Mouse (Mus musculus) olfactory bulb, adult 2 months (tissue): ENCODE results near the gene Acsl6. TPM values are rescaled to one million over a fixed set of nuclear protein-coding genes. Genes with fewer than 3 reads are reported as not detected.
A peak's percentile ranks its signal among the peaks of the same experiment; 100 is the strongest.

Source experiments
- H3K27ac ChIP-seq: fragments of 200-500 bp; 2 replicates; pipeline ENCODE4 v1.5.1; 2012; ENCODE audit warnings: low read depth, low read length; ENCODE audit not compliant: insufficient read depth
- H3K4me1 ChIP-seq: fragments of 200-500 bp; 2 replicates; pipeline ENCODE4 v1.6.1; 2012; ENCODE audit warnings: low read length; ENCODE audit not compliant: control insufficient read depth, insufficient read depth
- H3K4me3 ChIP-seq: fragments of 200-500 bp; 2 replicates; pipeline ENCODE4 v1.5.1; 2012; ENCODE audit warnings: mild to moderate bottlenecking, low read depth, low read length, moderate library complexity; ENCODE audit not compliant: insufficient read depth
- CTCF ChIP-seq: fragments of 200-500 bp; IDR thresholded peaks from 2 replicates; pipeline ENCODE4 v1.5.1; 2012; ENCODE audit warnings: low read depth, mild to moderate bottlenecking, low read length, moderate library complexity; ENCODE audit not compliant: insufficient read depth
- POLR2A ChIP-seq: fragments of 200-500 bp; IDR thresholded peaks from 2 replicates; pipeline ENCODE4 v1.6.1; 2012; ENCODE audit warnings: mild to moderate bottlenecking, low read depth, low read length, moderate library complexity; ENCODE audit not compliant: insufficient read depth
- WGBS: fragments of 180-500 bp; shearing (Covaris S2); methylation state at CpG from one replicate; pipeline ENCODE4 v1.1.7; 2018; 5-methylcytosine and 5-hydroxymethylcytosine counted together
- polyA plus RNA-seq: library from polyadenylated mRNA; stranded (reverse); fragments of >200 nt; gene quantifications from 2 replicates; pipeline ENCODE4 v1.2.4, GENCODE M21; 2012; ENCODE audit warnings: low replicate concordance; ENCODE audit not compliant: missing spikeins, insufficient read depth, insufficient read length

The Acsl6 gene
- polyA plus RNA-seq, result 91.1 TPM in 1 of 2 replicates, not detected in the other

- peak within 1 kb of the TSS; percentile 88 for H3K4me3 ChIP-seq
- peak within 1 kb of the TSS; percentile 85 for H3K27ac ChIP-seq
- H3K4me1 ChIP-seq, result peaks cover 26% of the 10 kb centered on the region
- TF ChIP-seq CTCF, result peak; percentile 21; the same call in 1 of the 2 replicates
- peak; percentile 40; the same call in 1 of the 2 replicates for TF ChIP-seq POLR2A
- under 1% methylated on average over 54 of the region's 59 CpGs for WGBS
Observed at GRCm38 (mm10) chr11:54303728-54304470, at the start of gene Acsl6. Gene Acsl6 (plus strand): TSS chr11:54303798.

- 65% methylated on average over 4 of the region's 4 CpGs for WGBS
- no peak overlapping the region for H3K4me3 ChIP-seq
- no peak overlapping the region for H3K27ac ChIP-seq
- 0 out of 2 replicates have a peak, but pooled peaks cover 2% of the 10 kb centered on the region for H3K4me1 ChIP-seq
- TF ChIP-seq CTCF, result no peak
- TF ChIP-seq POLR2A, result no peak
Observed at GRCm38 (mm10) chr11:54254114-54254513, 49.5 kb upstream of the Acsl6 start.

- WGBS, result 68% methylated on average over 3 of the region's 3 CpGs
- no peaks in the 10 kb centered on the region for H3K4me1 ChIP-seq
- TF ChIP-seq CTCF, result no peak
- no peak for TF ChIP-seq POLR2A
- H3K27ac ChIP-seq, result no peak overlapping the region
- no peak overlapping the region for H3K4me3 ChIP-seq
Observed at GRCm38 (mm10) chr11:54256624-54257376, 46.8 kb upstream of the Acsl6 start.

- H3K4me3 ChIP-seq, result no peak overlapping the region
- WGBS, result 22% methylated on average over 1 of the region's 1 CpGs
- no peaks in the 10 kb centered on the region for H3K4me1 ChIP-seq
- no peak overlapping the region for H3K27ac ChIP-seq
- TF ChIP-seq CTCF (no peak), POLR2A (no peak)
Observed at GRCm38 (mm10) chr11:54263405-54264031, 40.1 kb upstream of the Acsl6 start.

GRCm38 (mm10) chr11:54264542-54264941 lies 39.1 kb upstream of the Acsl6 start:
- 71% methylated on average over 2 of the region's 2 CpGs for WGBS
- H3K27ac ChIP-seq, result no peak overlapping the region

GRCm38 (mm10) chr11:54267177-54267576 lies 36.4 kb upstream of the Acsl6 start, which contains the start of gene Il3:
Gene Il3 (minus strand): TSS chr11:54267277.
- TF ChIP-seq POLR2A, result no peak
- no peak for TF ChIP-seq CTCF
- 87% methylated on average over 6 of the region's 6 CpGs for WGBS
- Histone ChIP-seq H3K27ac (no peak within 1 kb of the TSS), H3K4me3 (no peak within 1 kb of the TSS), H3K4me1 (no peaks in the 10 kb centered on the region)

More at GRCm38 (mm10) chr11:54264542-54264941, 39.1 kb upstream of the Acsl6 start:
- H3K4me1 ChIP-seq, result no peaks in the 10 kb centered on the region
- TF ChIP-seq POLR2A, result no peak
- no peak for TF ChIP-seq CTCF
- H3K4me3 ChIP-seq, result no peak overlapping the region

- Histone ChIP-seq H3K27ac (no peak overlapping the region), H3K4me1 (no peaks in the 10 kb centered on the region), H3K4me3 (no peak overlapping the region)
- TF ChIP-seq POLR2A, result no peak
- TF ChIP-seq CTCF, result no peak
- WGBS, result 84% methylated on average over 3 of the region's 3 CpGs
Observed at GRCm38 (mm10) chr11:54269191-54269896, 34.3 kb upstream of the Acsl6 start.

GRCm38 (mm10) chr11:54271437-54271949 lies 32.1 kb upstream of the Acsl6 start:
- 88% methylated on average over 5 of the region's 5 CpGs for WGBS
- no peak for TF ChIP-seq POLR2A
- no peak for TF ChIP-seq CTCF
- Histone ChIP-seq H3K27ac (no peak overlapping the region), H3K4me1 (no peaks in the 10 kb centered on the region), H3K4me3 (no peak overlapping the region)
